Mouse (Mus musculus) natural killer cell, adult 2 months (primary cell): ENCODE results near the gene Rcan3.

Experiments used
- DNase-seq, 2 experiments: peaks; one replicate each; pipeline ENCODE4 v3.0.0; 2022; ENCODE audit warnings: low spot score in 2 of 2

Rcan3 gene

GRCm38 (mm10) chr4:135413491-135413890, 20.2 kb downstream of the Rcan3 start:
- DNase-seq, result no peak

DNA sequence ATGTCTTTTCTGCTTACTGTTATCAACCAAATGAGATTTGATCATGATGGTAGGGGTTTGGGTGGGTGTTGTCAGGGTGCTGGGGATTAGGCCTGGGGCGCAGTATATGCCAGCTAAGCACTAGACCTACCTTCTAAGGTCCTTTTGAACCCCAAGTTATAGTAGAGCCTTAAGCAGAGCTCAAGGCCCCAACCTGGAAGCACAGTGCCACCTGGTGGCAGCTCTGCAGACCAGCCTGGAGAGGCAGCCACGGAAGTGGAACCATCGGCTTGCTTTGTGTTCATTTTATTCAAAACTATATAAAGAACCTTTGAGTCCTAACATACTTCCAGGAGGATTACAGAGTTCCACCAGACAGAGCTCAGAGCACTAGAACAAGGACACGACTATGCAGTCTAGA, 22.0 kb downstream of the Rcan3 start:
- DNase-seq, result peak; percentile 44 to 68

- peak; percentile 64 to 75 for DNase-seq
Observed at GRCm38 (mm10) chr4:135406180-135406579, 27.5 kb downstream of the Rcan3 start.

- DNase-seq, result no peak
Observed at GRCm38 (mm10) chr4:135404916-135405315, 28.7 kb downstream of the Rcan3 start.

GRCm38 (mm10) chr4:135404048-135404447, 29.6 kb downstream of the Rcan3 start:
- DNase-seq, result no peak

GRCm38 (mm10) chr4:135401881-135402280, 31.8 kb downstream of the Rcan3 start:
- DNase-seq, result no peak

- no peak for DNase-seq
Observed at GRCm38 (mm10) chr4:135397991-135398390, 35.7 kb downstream of the Rcan3 start, which contains the start of gene Ncmap. Gene Ncmap, minus strand, starts transcription at chr4:135398227.

- no peak for DNase-seq
Observed at GRCm38 (mm10) chr4:135397551-135397950, 36.1 kb downstream of the Rcan3 start.

GRCm38 (mm10) chr4:135396303-135396702, 37.4 kb downstream of the Rcan3 start:
- DNase-seq, result no peak

GRCm38 (mm10) chr4:135395375-135395774, 38.3 kb downstream of the Rcan3 start:
- no peak for DNase-seq

DNA sequence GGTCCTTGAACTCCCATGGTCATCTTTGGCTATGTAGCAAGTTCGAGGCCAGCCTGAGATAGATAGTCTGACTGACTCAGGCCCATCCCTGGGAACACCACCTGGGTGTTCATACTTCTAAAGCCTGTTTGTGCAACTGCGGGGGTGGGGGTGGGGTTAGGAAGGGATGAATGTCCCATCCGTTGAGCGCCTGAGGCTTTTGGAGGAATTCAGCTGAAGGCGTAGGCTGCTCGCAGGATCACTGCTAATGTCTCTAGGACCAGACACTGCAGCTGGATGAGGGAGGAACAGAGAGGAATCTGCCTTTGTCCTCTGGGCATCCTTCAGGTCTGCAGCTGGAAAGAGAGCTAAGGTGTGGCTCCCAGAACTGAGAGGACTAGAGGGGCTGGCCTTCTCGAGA, 39.0 kb downstream of the Rcan3 start:
- no peak for DNase-seq

DNA sequence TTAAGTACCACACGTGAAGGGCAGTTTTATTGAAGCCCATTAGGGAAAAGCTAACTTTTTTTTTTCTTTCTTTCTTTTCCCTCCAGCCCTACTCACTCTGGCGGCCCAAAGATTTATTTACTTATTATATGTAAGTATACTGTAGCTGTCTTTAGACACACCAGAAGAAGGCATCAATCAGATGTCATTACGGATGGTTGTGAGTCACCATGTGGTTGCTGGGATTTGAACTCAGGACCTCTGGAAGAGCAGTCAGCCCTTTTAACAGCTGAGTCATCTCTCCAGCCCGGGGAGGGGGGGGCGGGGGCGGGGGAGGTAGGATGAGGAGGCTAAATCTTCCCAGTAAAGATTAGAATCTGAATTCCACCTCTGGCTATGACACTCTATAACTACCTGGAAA, 40.3 kb downstream of the Rcan3 start:
- no peak for DNase-seq

GRCm38 (mm10) chr4:135392801-135393200, 40.9 kb downstream of the Rcan3 start:
- no peak for DNase-seq

DNA sequence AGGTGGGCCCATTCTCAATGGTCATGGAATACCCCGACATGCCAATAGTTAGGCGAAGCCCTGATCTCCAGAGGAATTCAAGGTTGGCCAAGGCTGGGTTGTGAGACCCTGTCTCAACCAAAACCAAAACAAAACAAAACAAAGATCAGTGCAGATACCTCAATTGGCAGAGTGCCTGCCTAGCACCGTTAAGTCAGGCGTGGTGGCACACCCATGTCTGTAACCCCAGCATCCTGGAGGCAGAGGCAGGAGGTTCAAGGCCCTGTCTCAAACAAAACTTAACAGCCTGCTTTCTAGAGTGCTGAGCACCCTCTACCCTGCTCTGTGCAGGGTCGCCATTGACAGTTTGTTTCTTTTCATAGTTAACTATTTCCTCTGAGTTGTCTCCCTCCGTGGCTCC, 42.6 kb downstream of the Rcan3 start:
- DNase-seq, result no peak

- no peak for DNase-seq
Observed at GRCm38 (mm10) chr4:135385614-135386013, 48.0 kb downstream of the Rcan3 start.

DNA sequence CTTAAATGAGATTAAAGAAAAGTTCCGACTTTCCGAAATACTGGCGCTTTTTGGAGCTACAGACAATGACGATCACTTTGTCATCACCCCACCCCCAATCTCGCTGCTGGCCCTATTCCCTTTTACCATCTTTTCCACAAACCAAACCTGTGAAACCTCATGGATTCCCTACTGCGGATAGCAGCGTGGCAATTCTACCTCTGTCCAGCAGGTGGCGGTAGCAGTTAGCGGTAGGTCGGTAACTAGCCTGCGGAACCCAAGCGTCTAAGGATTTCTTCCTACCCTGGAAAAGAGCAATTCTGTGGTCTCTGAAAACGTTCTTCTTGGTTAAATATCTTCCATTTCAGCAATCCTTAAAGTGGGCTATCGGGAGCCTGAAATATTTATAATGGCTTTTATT, 51.3 kb downstream of the Rcan3 start:
- DNase-seq, result peak; percentile 40 to 65

GRCm38 (mm10) chr4:135381355-135381754, 52.3 kb downstream of the Rcan3 start:
- DNase-seq, result no peak

- DNase-seq, result no peak
Observed at GRCm38 (mm10) chr4:135377241-135377640, 56.4 kb downstream of the Rcan3 start.

GRCm38 (mm10) chr4:135375444-135375843, 58.2 kb downstream of the Rcan3 start:
- DNase-seq, result no peak

GRCm38 (mm10) chr4:135373299-135373698, 60.4 kb downstream of the Rcan3 start:
- no peak for DNase-seq

GRCm38 (mm10) chr4:135370372-135370771, 63.3 kb downstream of the Rcan3 start:
- DNase-seq, result no peak

DNA sequence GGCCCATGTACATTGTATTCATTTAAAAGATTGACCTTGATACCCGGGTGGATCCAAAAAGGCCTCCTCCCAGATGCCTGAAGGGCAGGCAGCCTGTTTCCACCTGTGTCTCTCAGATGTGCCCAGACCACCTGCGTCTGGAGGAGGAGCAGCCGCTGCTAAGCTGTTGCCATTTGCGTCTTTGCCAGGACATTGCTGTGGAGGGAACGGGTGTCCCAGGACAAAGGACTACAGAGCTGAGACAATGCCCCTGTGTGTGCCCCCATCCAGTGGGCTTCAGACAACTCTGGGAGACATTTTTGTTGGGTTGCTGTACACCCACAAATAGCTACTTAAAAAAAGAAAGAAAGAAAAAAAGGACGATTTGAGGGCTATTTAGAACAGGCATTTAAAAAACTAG, 70.8 kb downstream of the Rcan3 start:
- no peak for DNase-seq
